Mouse (Mus musculus) bone marrow macrophage, adult 2 months (primary cell): ENCODE measurements around the gene Gm10471. TPM values are rescaled to one million over a fixed set of nuclear protein-coding genes. Genes with fewer than 3 reads are reported as not detected.
"Not testable (repeated sequence)": the region's sequence is repeated elsewhere in the genome, so short reads cannot be mapped to it uniquely, and the experiment has no call there.

Source experiments
- H3K27ac ChIP-seq: 2 replicates; pipeline ENCODE4 v1.5.1; 2012; ENCODE audit warnings: low read depth, low read length; ENCODE audit not compliant: insufficient read depth
- H3K4me1 ChIP-seq: 2 replicates; pipeline ENCODE4 v1.6.1; 2012; ENCODE audit warnings: low read length; ENCODE audit not compliant: control insufficient read depth, insufficient read depth
- H3K4me3 ChIP-seq: 2 replicates; pipeline ENCODE4 v1.5.1; 2012; ENCODE audit warnings: mild to moderate bottlenecking, low read length, moderate library complexity; ENCODE audit not compliant: insufficient read depth
- CTCF ChIP-seq: IDR thresholded peaks from 2 replicates; pipeline ENCODE4 v1.5.1; 2012; ENCODE audit warnings: low read depth, mild to moderate bottlenecking, low read length, moderate library complexity
- POLR2A ChIP-seq: IDR thresholded peaks from 2 replicates; pipeline ENCODE4 v1.6.1; 2012; ENCODE audit warnings: mild to moderate bottlenecking, low read depth, low read length, borderline replicate concordance
- polyA plus RNA-seq: library from polyadenylated mRNA; stranded (reverse); fragments of >200 nt; gene quantifications from 2 replicates; pipeline ENCODE4 v1.2.4, GENCODE M21; 2012; ENCODE audit not compliant: missing spikeins, insufficient read depth, insufficient read length

The Gm10471 gene
- polyA plus RNA-seq: not detected in 2 replicates

- H3K4me1 ChIP-seq, H3K4me3 ChIP-seq, H3K27ac ChIP-seq: not testable (repeated sequence)
Observed at GRCm38 (mm10) chr5:26089191-26089590, at the start of gene Gm10471. TSS of gene Gm10471 (minus strand) at chr5:26089291.

GRCm38 (mm10) chr5:26121321-26121720 is 32.2 kb upstream of the Gm10471 start, which contains the start of gene Gm10220:
TSS of gene Gm10220 (minus strand) at chr5:26121421.
- H3K4me1 ChIP-seq, H3K4me3 ChIP-seq, H3K27ac ChIP-seq: not testable (repeated sequence)

GRCm38 (mm10) chr5:26105262-26105661 is 16.2 kb upstream of the Gm10471 start, which contains the start of gene 5031410I06Rik:
TSS of gene 5031410I06Rik (minus strand) at chr5:26105362.
- H3K4me3 ChIP-seq, H3K27ac ChIP-seq: not testable (repeated sequence)

GRCm38 (mm10) chr5:26079023-26079422 is 10.1 kb downstream of the Gm10471 start:
- not testable (repeated sequence) for H3K4me3 ChIP-seq, H3K27ac ChIP-seq, H3K4me1 ChIP-seq

More at GRCm38 (mm10) chr5:26105262-26105661, 16.2 kb upstream of the Gm10471 start, which contains the start of gene 5031410I06Rik:
- H3K4me1 ChIP-seq: not testable (repeated sequence)

- H3K27ac ChIP-seq: no peak overlapping the region
- TF ChIP-seq CTCF (no peak), POLR2A (no peak)
- H3K4me3 ChIP-seq: no peak overlapping the region
- H3K4me1 ChIP-seq: no peaks in the 10 kb centered on the region
Observed at GRCm38 (mm10) chr5:26070716-26071115, 18.4 kb downstream of the Gm10471 start.

- not testable (repeated sequence) for H3K4me3 ChIP-seq, H3K4me1 ChIP-seq, H3K27ac ChIP-seq
Observed at GRCm38 (mm10) chr5:26058481-26058880, 30.6 kb downstream of the Gm10471 start, which contains the start of gene Gm7347. TSS of gene Gm7347 (minus strand) at chr5:26058581.

GRCm38 (mm10) chr5:26039458-26039857 is 49.6 kb downstream of the Gm10471 start, which contains the start of gene Speer4a:
TSS of gene Speer4a (minus strand) at chr5:26039558.
- not testable (repeated sequence) for H3K4me1 ChIP-seq, H3K4me3 ChIP-seq, H3K27ac ChIP-seq

Other genes starting within 250 kb of the Gm10471 start
- not detected in 2 replicates for gene Gm21663, start 146.9 kb downstream of the Gm10471 start, polyA plus RNA-seq
- gene Gm21671, start 134.9 kb downstream of the Gm10471 start, polyA plus RNA-seq: not detected in 2 replicates
- not detected in 2 replicates for gene Gm21680, start 116.6 kb downstream of the Gm10471 start, polyA plus RNA-seq
- gene Gm21698, start 100.6 kb downstream of the Gm10471 start, polyA plus RNA-seq: 0.44 TPM in 1 of 2 replicates, not detected in the other
- gene Gm1979, start 84.5 kb downstream of the Gm10471 start, polyA plus RNA-seq: not detected in 2 replicates
- gene Gm5862, start 66.4 kb downstream of the Gm10471 start, polyA plus RNA-seq: not detected in 2 replicates
- gene Speer4a, start 49.7 kb downstream of the Gm10471 start, polyA plus RNA-seq: not detected in 2 replicates
- gene Gm7347, start 30.7 kb downstream of the Gm10471 start, polyA plus RNA-seq: not detected in 2 replicates
- not detected in 2 replicates for gene 5031410I06Rik, start 16.1 kb upstream of the Gm10471 start, polyA plus RNA-seq
- gene Gm10220, start 32.1 kb upstream of the Gm10471 start, polyA plus RNA-seq: not detected in 2 replicates
- gene Gm7361, start 168.4 kb upstream of the Gm10471 start, polyA plus RNA-seq: not detected in 2 replicates